Mouse (Mus musculus): ENCODE results near the gene Nsun7.

- TF ChIP-seq CTCF (IDR thresholded peaks at IDR 0.05; ENCODE audit: control insufficient read depth, insufficient read depth, insufficient replicate concordance, low read depth, low read length) = no peak
- no peak for TF ChIP-seq POLR2A (IDR thresholded peaks at IDR 0.05; ENCODE audit: control insufficient read depth, low read depth, low read length)
Observed at GRCm38 (mm10) chr5:66255044-66255443, 4.7 kb upstream of the Nsun7 start.
